Mouse (Mus musculus) C2C12 (cell line): ENCODE measurements at regions not wholly inside any gene's neighbourhood (a gene's known extent, or its start where the extent isn't known, plus 50 kb on each side); places are given as distances from the start of the nearest gene placed in this dataset.

Experiments used
- H3K27me3 ChIP-seq: one replicate; pipeline ENCODE4 v1.6.1; 2011; ENCODE audit not compliant: control insufficient read depth, insufficient read depth, insufficient read length
- H3K36me3 ChIP-seq: one replicate; pipeline ENCODE4 v1.6.1; 2011; ENCODE audit not compliant: control insufficient read depth, insufficient read depth
- H3K4me3 ChIP-seq: one replicate; pipeline ENCODE4 v1.5.1; 2011; ENCODE audit warnings: mild to moderate bottlenecking, control low read depth; ENCODE audit not compliant: poor library complexity, insufficient read depth, severe bottlenecking
- H3K79me2 ChIP-seq: one replicate; pipeline ENCODE4 v1.6.1; 2011; ENCODE audit not compliant: control insufficient read depth, insufficient read depth
- H3K79me3 ChIP-seq: one replicate; pipeline ENCODE4 v1.6.1; 2011; ENCODE audit warnings: low read depth, control low read depth
- H3ac ChIP-seq: one replicate; pipeline ENCODE3; 2011; ENCODE audit warnings: low read depth; ENCODE audit not compliant: control insufficient read depth, insufficient read length
- CEBPB ChIP-seq: IDR thresholded peaks from one replicate; pipeline ENCODE4 v1.6.1; 2011; ENCODE audit warnings: low read depth, mild to moderate bottlenecking, control low read depth, moderate library complexity
- CTCF ChIP-seq: IDR thresholded peaks from one replicate; pipeline ENCODE4 v1.5.1; 2011; ENCODE audit not compliant: control insufficient read depth, insufficient read depth, insufficient read length
- FOSL1 ChIP-seq: IDR thresholded peaks from one replicate; pipeline ENCODE4 v1.8.0; 2011; ENCODE audit warnings: mild to moderate bottlenecking, low read length; ENCODE audit not compliant: poor library complexity, insufficient read depth, severe bottlenecking
- MAX ChIP-seq: IDR thresholded peaks from one replicate; pipeline ENCODE4 v1.6.1; 2011; ENCODE audit warnings: mild to moderate bottlenecking, control low read depth
- MYOD1 ChIP-seq: IDR thresholded peaks from one replicate; pipeline ENCODE4 v1.6.1; 2011; ENCODE audit warnings: low read depth; ENCODE audit not compliant: control insufficient read depth, insufficient read length
- MYOG ChIP-seq: IDR thresholded peaks from one replicate; pipeline ENCODE4 v1.6.1; 2011; ENCODE audit not compliant: control insufficient read depth, insufficient read length; ENCODE audit errors: extremely low read depth
- USF1 ChIP-seq: IDR thresholded peaks from one replicate; pipeline ENCODE4 v1.6.1; 2011; ENCODE audit warnings: low read depth, mild to moderate bottlenecking, control low read depth, moderate library complexity

GRCm38 (mm10) chr4:131493726-131494125, 344.4 kb downstream of the Ptpru start:
- Histone ChIP-seq H3K79me3 (no peaks in the 10 kb centered on the region), H3K79me2 (no peaks in the 10 kb centered on the region), H3K27me3 (no peaks in the 10 kb centered on the region), H3K36me3 (no peaks in the 10 kb centered on the region), H3K4me3 (no peak overlapping the region), H3ac (no peak overlapping the region)
- TF ChIP-seq MYOG (no peak), CEBPB (no peak), CTCF (no peak), MAX (no peak), MYOD1 (no peak), USF1 (no peak), FOSL1 (no peak)

DNA sequence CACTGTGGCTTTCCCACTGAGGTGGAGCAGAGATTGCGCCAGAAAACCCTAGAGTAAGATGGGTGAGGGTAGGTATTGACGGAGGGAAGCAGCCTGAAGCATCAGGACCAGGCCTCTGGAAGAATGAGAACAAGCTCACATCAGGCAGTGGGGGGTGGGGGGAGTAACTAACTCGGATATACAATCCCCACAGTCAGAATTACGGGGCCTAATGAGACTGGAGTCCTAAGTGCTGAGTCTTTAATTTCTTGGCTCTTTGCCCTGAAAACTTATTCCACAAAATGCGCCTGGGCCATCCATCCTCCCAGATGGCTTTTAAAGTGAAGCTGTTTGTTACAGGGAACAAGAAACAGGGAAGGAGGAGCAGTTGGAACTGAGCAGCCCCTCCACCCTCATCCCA, 341.2 kb downstream of the Ptpru start:
- Histone ChIP-seq H3ac (no peak overlapping the region), H3K36me3 (no peaks in the 10 kb centered on the region), H3K4me3 (no peak overlapping the region), H3K79me3 (no peaks in the 10 kb centered on the region), H3K79me2 (no peaks in the 10 kb centered on the region), H3K27me3 (no peaks in the 10 kb centered on the region)
- TF ChIP-seq MYOG (no peak), CEBPB (no peak), FOSL1 (no peak), MYOD1 (no peak), MAX (no peak), CTCF (no peak)

GRCm38 (mm10) chr4:131500928-131501650, 337.0 kb downstream of the Ptpru start:
- no peaks in the 10 kb centered on the region for H3K79me2 ChIP-seq
- H3K79me3 ChIP-seq = no peaks in the 10 kb centered on the region
- no peak overlapping the region for H3K4me3 ChIP-seq
- no peak for TF ChIP-seq CTCF
- H3K36me3 ChIP-seq = no peaks in the 10 kb centered on the region
- no peaks in the 10 kb centered on the region for H3K27me3 ChIP-seq
- H3ac ChIP-seq = no peak overlapping the region

GRCm38 (mm10) chr4:131508154-131508553, 329.9 kb downstream of the Ptpru start:
- Histone ChIP-seq H3K27me3 (no peaks in the 10 kb centered on the region), H3ac (no peak overlapping the region), H3K79me3 (no peaks in the 10 kb centered on the region), H3K4me3 (no peak overlapping the region), H3K79me2 (no peaks in the 10 kb centered on the region), H3K36me3 (no peaks in the 10 kb centered on the region)
- TF ChIP-seq MYOG = no peak
- no peak for TF ChIP-seq FOSL1
- no peak for TF ChIP-seq CEBPB
- TF ChIP-seq MAX = no peak
- no peak for TF ChIP-seq CTCF
- TF ChIP-seq MYOD1 = no peak

GRCm38 (mm10) chr4:131511586-131511985, 326.5 kb downstream of the Ptpru start:
- Histone ChIP-seq H3K27me3 (no peaks in the 10 kb centered on the region), H3ac (no peak overlapping the region), H3K4me3 (no peak overlapping the region), H3K36me3 (no peaks in the 10 kb centered on the region), H3K79me3 (no peaks in the 10 kb centered on the region), H3K79me2 (no peaks in the 10 kb centered on the region)
- no peak for TF ChIP-seq CEBPB
- TF ChIP-seq FOSL1 = no peak
- no peak for TF ChIP-seq MYOG
- TF ChIP-seq USF1 = no peak
- TF ChIP-seq MAX = no peak
- TF ChIP-seq MYOD1 = no peak
- TF ChIP-seq CTCF = no peak

DNA sequence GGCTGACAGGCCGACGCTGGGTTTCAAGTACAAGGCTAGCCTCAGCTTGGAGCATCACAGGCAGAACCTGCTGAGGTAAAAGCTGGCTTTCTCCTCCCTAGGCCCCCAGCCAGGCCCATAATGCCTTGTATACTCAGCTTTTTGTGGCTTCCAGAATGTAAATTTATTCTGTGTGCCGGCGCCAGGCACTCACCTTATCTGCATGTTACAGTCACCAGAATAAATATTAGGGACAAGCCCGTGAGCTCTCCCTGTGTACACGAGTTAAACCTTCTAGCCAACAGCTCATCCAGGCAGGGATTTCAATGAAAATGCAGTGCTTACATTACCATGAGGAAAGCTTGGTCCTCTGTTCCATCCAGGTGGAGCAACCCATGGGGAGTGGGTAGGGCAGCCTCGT, 325.3 kb downstream of the Ptpru start:
- Histone ChIP-seq H3K79me3 (no peaks in the 10 kb centered on the region), H3K36me3 (no peaks in the 10 kb centered on the region), H3K27me3 (no peaks in the 10 kb centered on the region), H3K4me3 (no peak overlapping the region), H3K79me2 (no peaks in the 10 kb centered on the region), H3ac (no peak overlapping the region)
- TF ChIP-seq CTCF = no peak
- no peak for TF ChIP-seq USF1
- TF ChIP-seq MYOD1 = no peak
- TF ChIP-seq FOSL1 = no peak
- TF ChIP-seq MAX = no peak
- TF ChIP-seq CEBPB = no peak
- TF ChIP-seq MYOG = no peak
